Mouse (Mus musculus) myocyte (in vitro differentiated cells): ENCODE measurements around the gene Smap1.

Experiments
- CEBPB ChIP-seq: IDR thresholded peaks from 2 replicates; pipeline ENCODE4 v1.6.1; 2011; ENCODE audit warnings: mild to moderate bottlenecking, moderate library complexity; ENCODE audit not compliant: poor library complexity, insufficient read depth, severe bottlenecking
- E2F4 ChIP-seq: IDR thresholded peaks from one replicate; pipeline ENCODE4 v1.6.1; 2011; ENCODE audit warnings: mild to moderate bottlenecking, control low read depth, moderate library complexity; ENCODE audit not compliant: insufficient read depth
- MAX ChIP-seq: IDR thresholded peaks from one replicate; pipeline ENCODE4 v1.6.1; 2011; ENCODE audit warnings: low read depth, mild to moderate bottlenecking, control low read depth
- MYOD1 ChIP-seq, 3 experiments: IDR thresholded peaks; one replicate each; pipeline ENCODE4 v1.6.1; 2011; ENCODE audit warnings: control low read depth in 2 of 3, low read depth in 2 of 3, mild to moderate bottlenecking in 2 of 3, moderate library complexity in 1 of 3; ENCODE audit not compliant: insufficient read length in 2 of 3, control insufficient read depth in 1 of 3
- MYOG ChIP-seq, 3 experiments: IDR thresholded peaks; one replicate each; pipeline ENCODE4 v1.6.1; 2011; ENCODE audit warnings: control low read depth in 2 of 3, low read depth in 2 of 3, mild to moderate bottlenecking in 2 of 3; ENCODE audit not compliant: insufficient read length in 2 of 3, control insufficient read depth in 1 of 3, insufficient read depth in 1 of 3
- POLR2A ChIP-seq: IDR thresholded peaks from one replicate; pipeline ENCODE4 v1.6.1; 2011; ENCODE audit warnings: low read depth, mild to moderate bottlenecking, control low read depth, moderate library complexity; ENCODE audit not compliant: insufficient read length
- POLR2AphosphoS2 ChIP-seq: IDR thresholded peaks from one replicate; pipeline ENCODE4 v1.6.1; 2011; ENCODE audit warnings: low read depth, control low read depth; ENCODE audit not compliant: insufficient read length
- REST ChIP-seq: IDR thresholded peaks from one replicate; pipeline ENCODE4 v1.6.1; 2011; ENCODE audit warnings: mild to moderate bottlenecking, control low read depth, moderate library complexity; ENCODE audit not compliant: insufficient read depth, insufficient read length
- SRF ChIP-seq: IDR thresholded peaks from one replicate; pipeline ENCODE4 v1.6.1; 2011; ENCODE audit warnings: low read depth; ENCODE audit not compliant: control insufficient read depth, insufficient read length
- TCF12 ChIP-seq: IDR thresholded peaks from one replicate; pipeline ENCODE4 v1.6.1; 2011; ENCODE audit warnings: mild to moderate bottlenecking, control low read depth; ENCODE audit not compliant: poor library complexity, insufficient read depth, severe bottlenecking
- TCF3 ChIP-seq: IDR thresholded peaks from one replicate; pipeline ENCODE4 v1.6.1; 2011; ENCODE audit warnings: low read depth, control low read depth; ENCODE audit not compliant: insufficient read length
- USF1 ChIP-seq: IDR thresholded peaks from one replicate; pipeline ENCODE4 v1.6.1; 2011; ENCODE audit warnings: low read depth, mild to moderate bottlenecking, control low read depth, moderate library complexity

DNA sequence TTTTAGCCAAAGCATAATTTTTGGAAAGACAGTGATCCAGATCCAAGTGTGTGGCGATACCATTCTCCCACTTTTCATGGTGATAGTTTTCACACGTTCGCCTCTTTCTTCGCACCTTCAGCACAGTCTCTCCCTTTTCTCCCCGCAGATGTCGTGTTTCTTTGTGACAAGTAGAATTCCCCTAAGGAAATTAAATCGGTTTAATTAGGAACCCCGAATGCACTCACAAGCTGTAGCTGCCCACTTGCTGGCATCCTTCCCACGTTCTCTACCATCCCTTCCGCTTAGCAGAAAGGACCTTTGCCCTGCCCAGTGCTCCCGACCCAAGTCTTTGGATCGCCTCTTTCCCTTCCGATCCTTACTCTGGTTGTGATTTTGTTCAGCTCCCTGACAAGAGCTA, 31.8 kb upstream of the Smap1 start:
- TF ChIP-seq MAX (no peak), E2F4 (no peak), POLR2A (no peak), SRF (no peak), TCF12 (no peak), POLR2AphosphoS2 (no peak), USF1 (no peak), CEBPB (no peak), MYOD1 (IDR thresholded peaks at IDR 0.05; ENCODE audit: control insufficient read depth in 1 of 3, insufficient read length in 2 of 3, low read depth in 2 of 3) (no peak), TCF3 (no peak), MYOG (IDR thresholded peaks at IDR 0.05; ENCODE audit: control insufficient read depth in 1 of 3, insufficient read depth in 1 of 3, insufficient read length in 2 of 3, low read depth in 2 of 3) (no peak), REST (no peak)
